Mouse (Mus musculus): ENCODE results near the gene Skint3.
"Not testable (repeated sequence)": the region's sequence is repeated elsewhere in the genome, so short reads cannot be mapped to it uniquely, and the experiment has no call there.

Skint3 gene

GRCm38 (mm10) chr4:112231945-112232344, at the start of gene Skint3:
TSS of gene Skint3 (plus strand) at chr4:112232245.
- DNase-seq, result no peak

DNA sequence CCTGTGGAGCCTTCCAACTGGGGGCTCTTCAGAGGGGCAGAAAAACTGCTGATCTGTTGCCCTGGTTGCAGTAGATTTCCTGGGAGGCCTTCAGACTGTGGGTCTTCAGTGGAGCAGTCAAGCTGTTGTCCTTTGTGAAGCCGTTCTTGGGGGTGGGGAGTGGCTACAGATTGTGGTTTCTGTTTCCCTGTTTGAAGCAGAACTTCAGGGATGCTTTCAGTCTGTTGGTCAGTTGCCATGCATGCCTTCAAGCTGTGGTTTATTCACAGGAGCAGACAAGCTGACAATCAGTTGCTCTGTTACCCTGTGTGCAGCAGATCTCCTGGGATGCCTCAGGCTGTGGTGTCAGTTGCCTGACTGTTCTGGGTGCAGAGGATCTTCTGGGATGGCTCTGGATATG, 11.4 kb downstream of the Skint3 start:
- DNase-seq, result no peak

DNA sequence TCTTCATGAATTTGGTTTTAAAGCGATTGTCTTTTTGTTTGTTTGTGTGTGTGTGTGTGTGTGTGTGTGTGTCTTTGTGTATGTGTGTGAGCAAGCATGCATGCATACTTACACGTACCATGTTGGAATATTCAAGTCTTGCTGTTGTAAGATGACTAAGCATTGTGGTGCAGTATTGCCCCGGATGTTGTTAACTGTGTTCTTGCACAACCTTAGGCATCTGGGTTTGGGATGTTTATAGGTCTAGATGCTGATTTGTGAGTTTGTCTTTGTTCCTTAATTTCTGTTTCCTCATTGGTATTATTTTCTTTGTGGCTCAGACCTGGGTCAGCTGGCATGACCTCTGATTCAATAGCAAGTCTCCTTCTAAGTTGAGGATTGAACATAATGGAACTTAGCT, 11.9 kb downstream of the Skint3 start:
- no peak for DNase-seq

GRCm38 (mm10) chr4:112256022-112256421, 24.0 kb downstream of the Skint3 start:
- no peak for DNase-seq

GRCm38 (mm10) chr4:112287178-112287974, 55.3 kb downstream of the Skint3 start:
- no peak for DNase-seq

DNA sequence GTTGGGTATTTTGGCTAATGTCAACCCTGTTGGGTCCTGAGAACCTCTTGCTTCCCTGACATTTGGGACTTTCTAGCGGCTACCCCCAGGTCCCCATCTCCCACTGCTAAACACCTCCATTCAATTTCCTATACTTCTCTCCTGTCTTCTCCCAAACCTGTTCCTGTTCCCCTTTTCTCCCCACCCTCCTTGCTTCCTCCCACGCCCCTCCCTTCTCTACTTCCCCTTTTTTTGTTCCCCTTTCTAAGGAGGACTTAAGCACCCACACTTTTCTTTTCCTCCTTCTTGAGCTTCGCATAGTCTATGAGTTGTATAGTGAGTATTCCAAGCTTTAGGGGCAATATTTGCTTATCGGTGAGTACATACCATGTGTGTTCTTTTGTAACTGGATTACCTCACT, 56.4 kb downstream of the Skint3 start:
- no peak for DNase-seq

DNA sequence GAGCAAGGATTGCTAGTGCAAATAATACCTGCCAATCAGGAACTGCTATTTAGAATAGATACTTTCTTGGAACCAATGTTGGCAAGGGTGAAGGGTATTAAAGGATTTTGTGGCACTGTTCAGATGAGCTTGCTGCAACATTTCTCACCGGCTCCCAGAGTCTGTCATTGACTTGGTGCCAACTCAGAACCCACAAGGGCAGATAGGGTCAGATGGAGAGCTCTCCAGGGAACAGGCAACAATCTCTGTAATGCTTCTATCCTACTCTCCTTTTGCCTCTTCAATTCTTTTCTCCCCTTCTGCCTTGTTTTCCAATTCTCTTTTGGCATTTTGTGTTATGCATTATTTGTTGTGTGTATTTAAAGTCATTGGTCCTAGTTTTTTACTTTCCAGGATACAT, 70.3 kb downstream of the Skint3 start:
- DNase-seq, result no peak

DNA sequence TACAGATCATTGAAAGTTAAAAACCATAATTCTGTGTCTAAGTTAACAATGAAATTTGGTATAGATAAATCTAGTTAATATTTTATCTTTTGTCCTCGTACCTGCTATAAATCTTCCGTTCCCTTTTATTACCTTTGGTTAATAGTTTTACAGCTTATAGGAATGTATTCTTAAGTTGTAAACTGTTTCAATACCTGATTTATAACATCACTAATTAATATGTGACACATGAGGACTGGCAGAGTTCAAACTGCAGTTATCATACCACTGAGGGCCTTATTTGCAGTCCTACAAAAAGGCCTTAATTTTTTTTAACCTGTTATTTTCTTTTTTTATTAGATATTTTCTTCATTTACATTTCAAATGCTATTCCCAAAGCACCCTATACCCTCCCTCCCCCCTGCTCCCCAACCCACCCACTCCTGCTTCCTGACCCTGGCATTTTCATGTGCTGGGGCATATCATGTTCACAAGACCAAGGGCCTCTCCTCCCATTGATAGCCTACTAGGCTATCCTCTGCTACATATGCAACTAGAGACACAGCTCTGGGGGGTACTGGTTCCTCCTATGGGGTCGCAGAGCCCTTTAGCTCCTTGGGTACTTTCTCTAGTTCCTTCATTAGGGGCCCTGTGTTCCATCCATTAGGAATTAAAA, 70.9 kb downstream of the Skint3 start:
- no peak for DNase-seq

- DNase-seq, result not testable (repeated sequence)
Observed at GRCm38 (mm10) chr4:112349111-112349510, 117.1 kb downstream of the Skint3 start.

Measured in kidney, adult 18-20 months (tissue).